Mouse (Mus musculus) right cerebral cortex, postnatal 14 days (tissue): ENCODE measurements at regions not wholly inside any gene's neighbourhood (a gene's known extent, or its start where the extent isn't known, plus 50 kb on each side); places are given as distances from the start of the nearest gene placed in this dataset.

ENCODE experiments used
- DNase-seq: peaks from one replicate; pipeline ENCODE4 v3.0.0; 2022

DNA sequence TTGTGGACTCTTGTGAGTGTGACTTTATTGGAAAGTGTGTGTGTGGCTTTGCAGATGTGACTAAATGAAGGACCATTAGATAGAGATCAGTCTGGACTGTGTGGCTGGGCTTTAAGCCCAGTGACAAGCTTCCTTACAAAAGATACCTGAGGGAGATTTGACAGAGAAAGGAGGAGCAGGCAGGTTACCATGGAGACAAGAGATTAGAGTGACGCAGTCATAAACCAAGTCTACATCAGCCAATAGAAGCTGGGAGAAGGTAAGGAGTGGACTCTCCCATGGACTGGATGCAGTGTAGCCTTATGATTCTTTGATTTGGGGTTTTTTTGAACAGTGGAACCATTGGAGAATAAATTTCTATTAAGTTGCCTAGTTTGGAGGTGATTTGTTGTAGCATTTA is 181.6 kb upstream of the Gm6793 start:
- no peak for DNase-seq

DNA sequence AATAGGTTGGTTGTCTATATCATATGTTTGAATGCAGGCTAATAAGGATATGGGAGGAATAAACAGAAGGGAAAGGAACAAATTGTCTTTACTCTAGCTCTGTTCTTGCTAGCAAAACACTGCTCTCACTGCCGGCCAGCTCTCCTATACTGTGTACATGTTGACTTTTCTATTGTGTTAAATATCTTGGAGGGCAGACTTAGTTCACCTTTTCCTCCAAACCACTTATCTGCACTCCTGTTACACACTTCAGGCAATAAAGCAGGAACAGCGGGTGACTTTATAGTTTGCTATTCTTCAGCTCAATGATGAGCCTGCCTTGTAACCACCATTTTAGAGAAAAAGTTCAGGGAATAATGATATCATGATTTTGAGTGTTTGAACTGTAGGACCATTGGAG is 181.0 kb upstream of the Gm6793 start:
- no peak for DNase-seq

DNA sequence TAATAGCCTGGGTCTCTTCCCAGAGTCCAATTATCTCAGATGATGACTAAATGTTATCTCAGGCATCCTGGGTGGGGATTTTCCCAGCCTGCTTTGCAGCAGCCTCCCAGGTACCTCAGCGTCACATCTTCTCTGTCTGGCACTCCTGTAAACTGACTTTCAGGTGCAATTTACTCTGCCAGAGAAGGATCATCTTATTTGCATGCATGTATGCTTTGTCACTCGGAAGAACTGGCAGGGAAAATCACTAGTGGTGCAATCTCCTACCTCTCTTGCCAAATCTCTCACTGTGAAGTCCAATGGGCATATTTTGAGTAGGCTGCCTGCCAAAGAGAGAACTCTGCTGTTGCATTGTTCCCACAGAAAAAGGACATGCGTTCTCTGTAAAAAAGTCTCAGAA is 177.0 kb upstream of the Gm6793 start:
- DNase-seq, result no peak

DNA sequence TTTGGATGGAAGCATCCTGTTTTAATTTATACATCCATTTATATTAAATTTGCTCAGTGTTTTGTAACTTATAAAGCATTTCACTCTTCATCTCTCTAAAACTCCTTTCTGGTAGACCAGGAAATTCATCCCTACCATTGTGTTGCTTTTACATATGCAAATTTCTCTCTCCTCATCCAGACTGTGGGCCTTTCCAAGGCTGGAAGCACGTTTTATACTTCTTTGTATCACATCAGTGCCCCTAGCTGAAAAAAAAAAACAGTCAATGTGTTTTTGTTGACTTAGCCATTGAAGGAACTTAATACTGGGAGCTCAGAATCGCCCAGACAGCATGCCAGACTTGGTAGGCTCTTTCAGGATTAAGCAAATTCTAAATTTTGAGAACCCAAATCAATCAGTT is 174.9 kb upstream of the Gm6793 start:
- DNase-seq, result no peak

DNA sequence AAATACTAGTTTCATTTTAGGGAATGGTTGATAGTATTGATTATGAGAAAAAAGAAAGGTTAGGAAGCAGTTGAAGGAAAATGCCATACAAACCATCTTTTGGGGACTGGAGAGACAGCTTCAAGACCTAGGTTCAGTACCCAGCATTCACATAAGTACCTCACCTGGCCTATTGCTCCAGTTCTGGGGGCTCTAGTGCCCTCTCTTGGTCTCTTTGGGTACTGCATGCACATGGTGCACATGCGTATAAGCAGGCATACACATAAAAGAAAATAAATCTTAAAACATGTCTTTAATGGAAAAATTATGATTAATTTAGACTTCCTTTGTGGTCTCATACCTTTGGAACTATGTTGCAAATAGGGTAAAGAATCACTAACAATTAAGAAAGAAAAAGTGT is 155.3 kb upstream of the Gm6793 start:
- no peak for DNase-seq

DNA sequence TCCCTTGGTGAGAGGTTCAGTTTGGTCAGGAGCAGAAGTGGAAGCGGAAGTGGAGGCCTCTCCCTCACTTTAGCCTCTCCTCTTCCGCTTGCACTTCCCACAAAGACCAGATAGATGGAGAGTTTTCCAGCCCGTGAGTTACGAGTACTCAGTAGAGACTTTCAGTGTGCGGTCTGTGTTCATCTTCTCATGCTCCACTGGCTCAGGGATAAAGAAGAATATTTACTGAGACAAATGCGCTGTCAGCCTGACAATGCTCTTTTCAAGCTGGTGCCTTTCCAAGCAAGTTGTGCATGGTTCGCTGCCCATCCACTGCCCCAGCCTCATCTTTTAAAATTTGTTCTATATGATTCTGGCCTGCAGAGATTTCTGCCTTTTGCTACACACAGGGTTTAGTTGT is 141.8 kb upstream of the Gm6793 start:
- DNase-seq, result no peak

DNA sequence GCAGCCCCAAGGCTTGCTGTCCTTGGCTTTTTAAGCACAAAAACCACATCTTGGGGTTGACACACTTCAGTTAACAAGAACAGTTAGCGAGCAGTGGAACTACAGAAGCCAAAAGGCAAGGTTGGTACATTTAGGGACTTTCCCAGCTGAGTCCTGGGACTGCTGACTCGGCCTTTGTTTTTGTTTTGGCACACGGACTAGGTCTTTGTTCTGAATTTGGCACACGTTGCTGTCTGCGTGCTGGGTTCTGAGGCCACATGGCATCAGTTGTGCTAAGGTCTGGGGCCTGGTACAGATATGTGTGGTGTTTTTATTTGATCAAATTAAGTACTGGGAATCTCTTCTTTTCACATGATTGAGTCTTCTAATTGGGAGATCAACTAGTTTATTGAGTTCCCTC is 124.1 kb upstream of the Gm6793 start:
- DNase-seq, result no peak

DNA sequence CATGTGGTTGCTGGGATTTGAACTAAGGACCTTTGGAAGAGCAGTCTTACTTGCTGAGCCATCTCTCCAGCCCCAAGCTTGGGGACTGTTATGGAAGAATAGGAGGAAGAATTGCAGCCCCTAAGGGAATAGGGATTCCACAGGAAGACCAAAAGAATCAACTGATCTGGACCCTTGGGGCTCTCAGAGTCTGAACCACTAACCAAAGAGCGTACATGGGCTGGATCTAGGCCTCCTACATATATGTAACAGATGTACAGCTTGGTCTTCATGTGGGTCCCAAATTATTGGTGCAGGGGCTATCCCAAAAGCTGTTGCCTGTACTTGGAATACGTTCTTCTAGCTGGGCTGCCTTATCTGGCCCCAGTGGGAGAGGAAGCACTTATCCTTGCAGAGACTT is 115.4 kb upstream of the Gm6793 start:
- no peak for DNase-seq

DNA sequence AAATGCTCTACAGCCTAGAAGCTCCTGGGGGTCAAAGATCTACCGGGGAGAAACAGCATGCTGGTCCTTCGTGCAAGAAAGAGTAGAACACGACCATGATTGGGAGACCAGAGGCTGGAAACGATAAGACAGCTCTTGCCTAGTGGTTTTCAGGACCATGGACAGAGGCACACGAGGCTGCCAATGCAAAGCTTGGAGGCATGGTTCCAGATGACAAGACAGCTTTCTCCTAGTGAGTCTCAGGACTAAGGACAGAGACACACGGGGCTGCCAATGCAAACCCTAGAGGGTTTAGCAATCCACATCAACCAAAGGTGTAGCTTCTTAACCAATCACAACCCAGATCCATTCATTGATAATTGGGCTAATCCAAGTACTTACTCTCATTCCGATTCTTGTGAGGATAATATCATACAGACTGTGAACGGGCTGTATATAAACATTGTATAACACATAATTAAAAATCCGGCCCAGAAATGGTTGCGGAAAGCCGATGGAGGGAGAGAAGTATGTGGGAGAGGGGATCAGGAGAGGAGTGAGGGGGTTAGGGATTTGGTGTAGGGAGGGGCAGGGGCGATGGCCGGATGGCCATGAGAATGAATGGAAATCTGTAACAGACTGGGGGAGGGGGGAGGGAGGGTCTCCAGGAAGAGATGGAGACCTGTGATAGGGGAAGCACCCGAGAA is 114.1 kb upstream of the Gm6793 start:
- DNase-seq, result peak; percentile 11

DNA sequence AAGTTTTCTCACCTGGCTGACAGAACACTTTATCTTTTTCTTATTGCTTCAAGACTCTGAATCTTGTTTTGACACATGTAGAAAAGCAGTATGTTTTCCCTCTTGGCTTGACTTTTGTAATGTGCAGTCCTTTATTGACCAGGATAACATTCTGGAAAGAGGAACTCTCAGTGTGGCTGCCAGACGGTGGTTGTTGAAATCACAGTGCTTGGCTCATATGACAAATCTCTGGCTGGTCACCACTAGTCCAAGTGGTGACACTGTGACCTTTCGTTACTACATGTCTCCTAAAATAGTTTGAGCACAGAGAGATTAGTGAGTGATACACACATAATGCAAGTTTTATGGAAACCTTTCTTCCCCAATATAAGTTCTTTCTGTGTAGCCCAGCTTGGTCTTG is 97.1 kb upstream of the Gm6793 start:
- no peak for DNase-seq

DNA sequence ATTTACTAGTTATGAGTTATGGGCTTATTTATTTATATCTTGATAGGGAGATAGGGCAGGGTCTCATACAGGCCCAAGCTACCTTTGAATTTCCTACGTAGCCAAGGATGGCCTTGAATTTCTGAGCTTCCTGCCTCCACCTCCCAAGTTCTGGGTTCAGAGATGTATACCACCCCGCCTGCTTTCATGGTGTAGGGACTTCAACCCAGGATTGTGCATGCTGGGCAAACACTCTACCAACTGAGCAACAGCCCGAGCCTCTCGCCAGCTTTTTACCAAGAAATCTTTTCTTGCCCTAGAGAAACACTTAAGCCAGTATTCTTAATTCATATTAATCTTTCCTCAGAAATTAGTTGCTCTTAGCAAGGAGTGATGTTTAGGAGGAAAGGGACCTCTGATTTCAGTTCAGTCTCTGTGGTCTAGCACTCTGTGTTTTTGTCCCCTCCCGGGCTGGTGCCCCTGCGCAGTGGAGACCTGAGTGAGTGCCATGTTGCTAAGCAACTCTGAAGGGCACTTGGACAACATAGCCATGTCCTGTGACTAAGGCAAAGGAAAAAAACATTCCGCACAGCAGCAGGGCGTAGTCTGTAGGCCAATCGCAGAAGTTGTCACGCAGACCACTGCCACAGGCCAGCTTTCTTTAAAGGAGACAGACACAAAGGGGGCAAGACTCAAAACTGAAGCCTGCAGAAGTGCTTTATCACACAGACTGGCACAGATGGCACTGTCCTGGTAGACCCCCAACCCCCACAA is 83.2 kb upstream of the Gm6793 start:
- DNase-seq, result peak; percentile 12

DNA sequence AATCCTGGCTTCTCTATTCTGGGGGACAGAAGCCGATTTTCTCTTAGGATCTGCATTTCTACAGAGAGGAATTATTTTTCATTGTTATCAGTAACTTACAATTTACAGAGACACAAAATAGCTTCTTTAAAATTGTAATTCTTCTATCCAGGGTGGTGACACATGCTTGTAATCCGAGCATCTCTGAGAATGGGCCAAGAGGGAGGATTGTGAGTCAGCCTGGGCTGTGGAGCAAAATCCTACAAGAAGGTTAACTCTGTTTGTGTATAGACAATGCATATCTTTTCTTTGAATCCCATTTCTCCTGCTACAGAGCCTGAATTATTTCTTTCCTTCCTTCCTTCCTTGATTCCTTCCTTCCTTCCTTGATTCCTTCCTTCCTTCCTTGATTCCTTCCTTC is 80.0 kb upstream of the Gm6793 start:
- no peak for DNase-seq

DNA sequence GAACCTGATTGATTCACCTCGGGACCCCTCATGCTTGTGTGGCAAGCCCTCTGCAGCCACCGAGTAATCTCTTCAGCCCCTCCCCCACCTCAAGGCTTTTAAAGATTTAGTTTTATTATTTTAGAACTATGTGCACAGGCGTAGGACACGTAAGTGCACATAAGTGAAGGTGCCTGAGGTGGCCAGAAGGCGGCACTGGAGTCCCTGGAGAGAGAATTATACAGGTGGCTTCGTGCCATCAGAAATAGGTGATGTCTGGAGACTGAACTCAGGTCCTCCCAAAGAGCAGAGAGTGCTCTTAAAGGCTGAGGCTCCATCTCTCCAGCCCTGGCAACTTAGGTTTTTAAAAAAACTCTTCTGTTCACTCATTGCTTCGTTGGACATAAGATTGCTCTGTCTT is 78.7 kb upstream of the Gm6793 start:
- DNase-seq, result no peak

DNA sequence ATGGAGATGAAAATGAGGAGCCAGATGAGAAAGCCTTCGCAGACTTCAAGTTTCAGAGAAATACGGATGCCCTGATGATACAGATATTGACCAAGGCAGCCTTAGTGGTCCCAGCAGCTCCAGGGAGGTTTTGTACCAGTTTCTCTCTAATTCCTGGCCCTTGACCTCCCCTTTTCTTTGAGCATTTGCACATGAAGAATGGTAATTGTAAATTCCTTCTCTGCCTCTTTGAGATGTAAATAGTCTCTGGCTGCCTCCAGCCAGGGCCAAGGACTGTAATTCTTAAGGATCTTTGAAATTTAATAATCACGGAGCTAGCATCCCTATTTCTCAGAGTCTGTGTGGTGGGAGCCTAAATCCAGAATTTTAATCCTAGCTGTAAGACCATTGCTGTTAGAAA is 78.0 kb upstream of the Gm6793 start:
- DNase-seq, result no peak

DNA sequence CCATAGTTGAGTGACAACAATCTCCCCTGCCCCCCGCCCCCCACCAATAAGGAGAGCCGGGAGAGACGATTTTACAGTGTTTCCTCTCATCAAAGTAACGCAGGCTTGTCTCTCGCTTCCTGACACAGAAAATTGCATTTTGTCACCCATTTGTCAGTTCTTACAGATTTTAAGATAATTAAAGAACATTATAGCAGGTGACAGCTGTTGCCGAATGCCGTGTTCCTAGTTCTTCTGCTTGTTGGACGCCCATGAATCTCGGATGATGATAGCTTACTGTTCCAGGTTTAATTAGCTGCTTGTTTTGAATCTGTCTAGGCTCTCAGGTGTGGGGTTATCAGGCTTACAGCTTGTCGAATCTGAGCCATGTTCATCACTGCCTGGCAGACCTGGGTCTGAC is 63.8 kb upstream of the Gm6793 start:
- DNase-seq, result no peak

DNA sequence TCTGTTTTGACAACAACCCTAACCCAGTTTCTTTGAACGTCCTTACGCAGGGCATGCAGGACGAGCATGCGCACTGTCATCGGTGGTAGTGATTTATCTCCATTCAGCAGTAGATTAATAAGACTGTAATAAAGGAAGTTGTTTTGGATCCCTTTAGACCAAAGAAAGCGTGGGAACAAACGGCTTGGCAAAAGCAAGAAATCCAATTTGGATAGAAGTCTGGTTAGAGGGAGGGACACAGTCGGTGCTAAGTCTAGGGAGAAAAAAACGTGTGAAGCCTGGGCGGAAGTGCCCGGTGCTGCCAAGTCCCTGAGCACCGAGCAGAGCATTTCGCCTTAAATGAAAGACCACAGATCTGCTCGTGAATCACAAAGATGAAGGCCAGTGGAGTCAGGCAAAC is 57.4 kb upstream of the Gm6793 start:
- no peak for DNase-seq

DNA sequence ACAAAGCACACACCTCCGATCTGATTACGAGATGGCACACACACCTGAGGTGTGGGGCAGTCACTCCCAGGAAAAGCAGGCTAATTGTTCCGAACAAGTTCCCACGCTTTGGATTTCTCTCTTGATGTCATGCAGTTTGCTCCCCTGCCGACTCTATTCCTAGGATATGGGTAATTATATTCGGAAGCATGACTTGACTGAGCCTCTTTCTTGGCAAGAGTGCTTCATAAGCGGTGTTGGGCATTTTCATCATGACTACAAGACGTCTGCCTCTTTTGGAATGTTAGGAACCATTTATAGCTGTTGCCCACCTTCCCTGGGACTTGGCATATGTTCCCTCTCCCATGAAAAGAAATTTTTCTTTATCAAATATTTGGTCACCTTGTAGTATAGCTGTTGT is 55.4 kb upstream of the Gm6793 start:
- no peak for DNase-seq
